Mouse (Mus musculus) liver, embryonic 12.5 days (tissue): ENCODE measurements around the gene Prps1. TPM values are rescaled to one million over a fixed set of nuclear protein-coding genes. Genes with fewer than 3 reads are reported as not detected.
A peak's percentile ranks its signal among the peaks of the same experiment; 100 is the strongest.

Source experiments
- ATAC-seq: fragments of 200-750 bp; cut with Nextera tagmentation; 2 replicates; pipeline ENCODE4 v1.8.0; 2017; ENCODE audit warnings: moderate number of reproducible peaks, mild to moderate bottlenecking, moderate library complexity
- H3K27ac ChIP-seq: fragments of 300-500 bp; sonication (generic); 2 replicates; pipeline ENCODE4 v1.5.1; 2016; ENCODE audit warnings: mild to moderate bottlenecking
- H3K27me3 ChIP-seq: fragments of 300-500 bp; sonication (generic); replicated peaks from 2 replicates; pipeline ENCODE4 v1.6.1; 2016; ENCODE audit warnings: mild to moderate bottlenecking, moderate library complexity
- H3K36me3 ChIP-seq: fragments of 300-500 bp; sonication (generic); 2 replicates; pipeline ENCODE4 v1.6.1; 2016; ENCODE audit warnings: mild to moderate bottlenecking, moderate library complexity
- H3K4me1 ChIP-seq: fragments of 300-500 bp; sonication (generic); 2 replicates; pipeline ENCODE4 v1.6.1; 2016
- H3K4me2 ChIP-seq: fragments of 300-500 bp; sonication (generic); 2 replicates; pipeline ENCODE4 v1.6.1; 2016; ENCODE audit warnings: mild to moderate bottlenecking, moderate library complexity
- H3K4me3 ChIP-seq: fragments of 300-500 bp; sonication (generic); 2 replicates; pipeline ENCODE4 v1.5.1; 2016; ENCODE audit warnings: mild to moderate bottlenecking, moderate library complexity
- H3K9ac ChIP-seq: fragments of 300-500 bp; sonication (generic); 2 replicates; pipeline ENCODE4 v1.6.1; 2016; ENCODE audit warnings: mild to moderate bottlenecking, moderate library complexity
- H3K9me3 ChIP-seq: fragments of 300-500 bp; sonication (generic); replicated peaks from 2 replicates; pipeline ENCODE4 v1.6.1; 2016; ENCODE audit warnings: mild to moderate bottlenecking, moderate library complexity
- WGBS: fragments of 180-500 bp; shearing (Covaris S2); methylation state at CpG from one replicate; pipeline ENCODE4 v1.1.7; 2016; ENCODE audit not compliant: insufficient replicate concordance; 5-methylcytosine and 5-hydroxymethylcytosine counted together
- polyA plus RNA-seq: library from polyadenylated mRNA; unstranded; fragments of >200 nt; fragmentation: Nextera tagmentation; extraction: Ambion mirVana; gene quantifications from 2 replicates; pipeline ENCODE4 v1.2.1, GENCODE M21; 2016

The Prps1 gene
- polyA plus RNA-seq, 1 experiment from 2014 or later = 61.0 TPM

DNA sequence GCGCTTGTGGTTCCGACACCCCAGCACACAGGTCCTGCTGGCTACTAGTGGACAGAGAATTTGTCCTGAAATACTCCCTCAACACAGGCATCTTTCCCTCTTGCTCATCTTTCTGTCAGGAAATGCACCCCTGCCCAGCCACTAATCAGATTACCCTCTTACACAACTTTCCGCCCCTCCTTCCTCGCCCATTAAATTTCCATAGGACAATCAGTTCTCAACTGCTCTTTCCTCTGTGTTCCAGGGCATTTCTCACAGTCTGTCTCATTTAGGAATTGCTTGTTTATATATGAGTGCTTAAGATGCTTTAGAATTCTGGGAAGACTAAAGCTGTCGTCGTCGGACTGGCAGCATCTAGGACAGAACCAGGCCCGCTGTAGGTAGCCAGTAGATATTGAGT, 61.9 kb downstream of the Prps1 start:
- Histone ChIP-seq H3K27me3 (peaks cover 34% of the 10 kb centered on the region), H3K4me2 (no peak overlapping the region), H3K27ac (no peak overlapping the region), H3K36me3 (no peaks in the 10 kb centered on the region), H3K4me3 (no peak overlapping the region), H3K9ac (no peak overlapping the region), H3K9me3 (no peaks in the 10 kb centered on the region), H3K4me1 (peaks cover 14% of the 10 kb centered on the region; the same call in 1 of the 2 replicates)
- 82% methylated on average over 8 of the region's 8 CpGs for WGBS
- no peak for ATAC-seq

DNA sequence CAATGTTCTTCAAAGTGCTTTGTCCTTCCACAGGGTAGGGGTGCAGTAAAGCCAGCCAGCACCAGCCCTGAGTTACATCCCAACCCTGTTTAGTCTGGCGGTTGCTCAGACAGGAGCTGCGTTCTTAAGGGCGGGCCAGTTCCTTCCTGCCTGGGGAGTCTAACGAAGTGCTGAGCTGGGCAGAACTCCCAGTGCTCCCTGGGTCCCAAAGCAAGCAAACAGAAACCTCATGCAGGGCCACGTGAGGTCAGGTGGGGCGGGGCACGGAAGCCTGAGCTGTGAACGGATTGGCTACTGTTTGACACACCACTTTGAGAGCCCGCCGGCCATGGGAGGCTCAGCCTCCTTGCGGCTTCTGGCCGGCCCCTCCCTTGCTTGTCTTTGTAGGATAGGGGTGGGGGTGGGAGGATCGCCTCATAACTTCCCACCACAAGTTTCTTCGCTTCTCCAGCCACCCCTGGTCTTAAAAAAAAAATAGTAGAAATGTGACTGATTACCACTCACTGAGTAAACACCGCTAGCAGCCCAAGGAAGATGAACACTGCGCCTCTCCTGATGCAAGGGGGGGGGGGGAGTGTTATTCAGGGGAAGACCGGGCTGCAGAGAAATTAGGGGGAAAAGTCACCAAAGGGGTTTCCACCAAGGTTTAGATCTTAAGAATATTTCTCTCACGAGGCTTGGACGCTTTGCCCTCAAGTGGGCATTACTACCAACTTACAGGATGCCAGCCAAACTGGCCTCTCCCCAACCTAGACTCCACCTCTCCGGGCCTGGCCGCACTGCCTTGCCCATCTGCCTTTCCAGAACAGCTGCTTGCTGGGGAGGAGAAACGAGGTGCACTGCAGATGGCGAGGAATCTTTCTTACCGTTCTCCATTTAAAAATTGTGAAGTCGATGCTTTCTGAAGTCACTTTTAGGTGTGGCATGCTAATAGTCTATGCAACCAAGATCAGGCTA, 64.0 kb downstream of the Prps1 start:
- Histone ChIP-seq H3K36me3 (no peaks in the 10 kb centered on the region), H3K9ac (peak overlapping the region; percentile 35; the same call in 1 of the 2 replicates), H3K27ac (peak overlapping the region; percentile 72), H3K9me3 (no peaks in the 10 kb centered on the region), H3K4me3 (peak overlapping the region; percentile 42), H3K4me2 (peak overlapping the region; percentile 67), H3K4me1 (peaks cover 14% of the 10 kb centered on the region; the same call in 1 of the 2 replicates), H3K27me3 (peaks cover 20% of the 10 kb centered on the region)
- ATAC-seq = peak; percentile 98
- WGBS = 12% methylated on average over 23 of the region's 25 CpGs

DNA sequence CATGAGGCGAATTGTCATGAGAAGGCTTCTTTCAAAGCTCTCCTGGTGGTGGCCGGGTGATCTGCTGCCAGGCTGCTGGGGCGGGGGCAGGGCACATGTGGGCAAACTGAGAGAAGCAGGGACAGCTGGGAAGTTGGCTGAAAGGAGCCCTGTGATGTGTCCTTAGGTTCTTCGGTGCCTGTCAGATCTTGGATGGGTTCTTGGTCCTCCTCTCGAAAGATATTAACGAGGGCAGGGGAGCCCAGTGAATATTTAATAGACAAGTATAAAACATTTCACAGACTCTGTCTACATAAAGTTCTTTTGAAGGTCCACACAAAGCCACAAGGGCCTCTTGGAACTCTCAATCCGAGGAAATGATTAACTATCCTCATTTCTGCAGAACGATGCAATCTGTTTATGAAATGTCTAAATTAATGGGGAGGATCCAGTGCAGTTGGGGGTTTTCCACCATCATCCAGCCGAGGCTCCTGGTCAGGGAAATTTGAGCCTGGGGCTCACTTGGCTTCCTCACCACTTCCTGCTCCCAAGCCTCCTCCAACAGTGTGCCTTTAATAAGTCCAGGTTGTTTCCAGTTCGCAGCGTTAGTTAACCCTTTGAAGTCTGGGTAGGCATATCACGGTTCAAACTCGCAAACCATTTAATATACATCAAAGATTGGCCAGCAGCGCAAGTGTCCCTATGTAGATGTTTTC, 65.8 kb downstream of the Prps1 start:
- Histone ChIP-seq H3K27ac (no peak overlapping the region), H3K4me1 (peaks cover 14% of the 10 kb centered on the region; the same call in 1 of the 2 replicates), H3K27me3 (peaks cover 15% of the 10 kb centered on the region), H3K4me3 (no peak overlapping the region), H3K36me3 (no peaks in the 10 kb centered on the region), H3K4me2 (no peak overlapping the region), H3K9ac (no peak overlapping the region), H3K9me3 (no peaks in the 10 kb centered on the region)
- 58% methylated on average over 14 of the region's 14 CpGs for WGBS
- ATAC-seq = no peak

DNA sequence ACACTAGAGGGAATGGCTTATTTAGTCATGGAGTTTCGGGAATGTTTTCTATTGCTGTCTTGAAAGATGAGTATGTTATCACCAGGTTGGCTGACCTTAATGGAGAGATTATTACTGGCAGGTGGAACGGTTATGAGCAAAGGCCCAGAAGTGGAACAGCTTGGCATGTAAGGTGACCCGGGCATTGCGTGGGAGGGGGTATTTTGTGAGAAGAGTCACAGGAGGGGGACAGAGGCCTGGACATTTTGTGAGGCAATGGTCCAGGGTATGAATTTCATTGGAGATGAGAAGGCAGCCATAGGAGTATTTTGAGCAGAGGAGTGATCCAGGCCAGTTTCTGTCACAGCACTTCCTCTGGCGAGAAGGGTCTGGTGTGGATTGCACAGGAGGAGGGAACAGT, 67.8 kb downstream of the Prps1 start:
- 83% methylated on average over 5 of the region's 5 CpGs for WGBS
- no peak overlapping the region for H3K4me2 ChIP-seq
- no peaks in the 10 kb centered on the region for H3K36me3 ChIP-seq
- no peak overlapping the region for H3K27ac ChIP-seq
- no peak overlapping the region for H3K9ac ChIP-seq
- no peak for ATAC-seq
- H3K4me3 ChIP-seq = no peak overlapping the region
- H3K4me1 ChIP-seq = peaks cover 14% of the 10 kb centered on the region; the same call in 1 of the 2 replicates
- no peaks in the 10 kb centered on the region for H3K9me3 ChIP-seq
- peaks cover 3% of the 10 kb centered on the region; the same call in 1 of the 2 replicates for H3K27me3 ChIP-seq

Other genes with a start within 250 kb of the Prps1 start
- not detected in 2 replicates for gene Frmpd3, start 114.3 kb upstream of the Prps1 start, polyA plus RNA-seq
- 16.0 and 17.1 TPM in 2 replicates for gene Tsc22d3, start 144.0 kb downstream of the Prps1 start, polyA plus RNA-seq
- gene Mid2, start 208.0 kb downstream of the Prps1 start, polyA plus RNA-seq = 0.50 and 0.79 TPM in 2 replicates